Mouse (Mus musculus): Measurements from ENCODE around the gene Klhl33. TPM values are rescaled to one million over a fixed set of nuclear protein-coding genes. Genes with fewer than 3 reads are reported as not detected.

The Klhl33 gene
- polyA plus RNA-seq, 1 experiment from 2014 or later = 0.24 TPM

GRCm38 (mm10) chr14:50938119-50938908 is 41.0 kb upstream of the Klhl33 start:
- TF ChIP-seq CTCF (IDR thresholded peaks at IDR 0.05; ENCODE audit: low read depth) = no peak
- ATAC-seq (replicated peaks; ENCODE audit: low FRiP score, low read depth) (no peak), DNase-seq (ENCODE audit: low spot score) (no peak)
- Histone ChIP-seq H3K27ac (no peak overlapping the region), H3K36me3 (ENCODE audit: insufficient read depth, low read length) (no peaks in the 10 kb centered on the region), H3K4me2 (ENCODE audit: low read length) (no peak overlapping the region), H3K4me3 (replicated peaks; ENCODE audit: low read depth, low read length) (no peak overlapping the region), H3K9ac (ENCODE audit: low read depth, low read length) (no peak overlapping the region), H3K4me1 (replicated peaks; ENCODE audit: insufficient read depth, low read length) (no peaks in the 10 kb centered on the region), H3K9me3 (replicated peaks; ENCODE audit: low read length) (no peaks in the 10 kb centered on the region), H3K27me3 (ENCODE audit: insufficient read depth, low read length) (no peaks in the 10 kb centered on the region)
- 85% methylated on average over 3 of the region's 3 CpGs for WGBS

GRCm38 (mm10) chr14:50936649-50937048 is 39.3 kb upstream of the Klhl33 start:
- Histone ChIP-seq H3K4me2 (ENCODE audit: low read length) (no peak overlapping the region), H3K4me1 (replicated peaks; ENCODE audit: insufficient read depth, low read length) (no peaks in the 10 kb centered on the region), H3K9me3 (replicated peaks; ENCODE audit: low read length) (no peaks in the 10 kb centered on the region), H3K4me3 (replicated peaks; ENCODE audit: low read depth, low read length) (no peak overlapping the region), H3K9ac (ENCODE audit: low read depth, low read length) (no peak overlapping the region), H3K36me3 (ENCODE audit: insufficient read depth, low read length) (no peaks in the 10 kb centered on the region), H3K27me3 (ENCODE audit: insufficient read depth, low read length) (no peaks in the 10 kb centered on the region), H3K27ac (no peak overlapping the region)
- ATAC-seq (replicated peaks; ENCODE audit: low FRiP score, low read depth) (no peak), DNase-seq (ENCODE audit: low spot score) (no peak)
- 64% methylated on average over 1 of the region's 1 CpGs for WGBS
- no peak for TF ChIP-seq CTCF (IDR thresholded peaks at IDR 0.05; ENCODE audit: low read depth)

GRCm38 (mm10) chr14:50931493-50932020 is 34.2 kb upstream of the Klhl33 start:
- 5% methylated on average over 12 of the region's 12 CpGs for WGBS
- H3K4me2 ChIP-seq (ENCODE audit: low read length) = peak overlapping the region; percentile 61
- no peaks in the 10 kb centered on the region for H3K27me3 ChIP-seq (ENCODE audit: insufficient read depth, low read length)
- no peak for TF ChIP-seq CTCF (IDR thresholded peaks at IDR 0.05; ENCODE audit: low read depth)
- H3K9ac ChIP-seq (ENCODE audit: low read depth, low read length) = peak overlapping the region; percentile 15; the same call in 1 of the 2 replicates
- peak overlapping the region; percentile 65 for H3K27ac ChIP-seq
- peaks cover 21% of the 10 kb centered on the region for H3K36me3 ChIP-seq (ENCODE audit: insufficient read depth, low read length)
- ATAC-seq (replicated peaks; ENCODE audit: low FRiP score, low read depth) (no peak), DNase-seq (ENCODE audit: low spot score) (no peak)
- peak overlapping the region; percentile 88 for H3K4me3 ChIP-seq (replicated peaks; ENCODE audit: low read depth, low read length)
- no peaks in the 10 kb centered on the region for H3K4me1 ChIP-seq (replicated peaks; ENCODE audit: insufficient read depth, low read length)
- H3K9me3 ChIP-seq (replicated peaks; ENCODE audit: low read length) = no peaks in the 10 kb centered on the region

GRCm38 (mm10) chr14:50930754-50931492 is 33.6 kb upstream of the Klhl33 start, which contains the start of the genes Pip4p1 and Pnp:
Gene Pip4p1, minus strand, starts transcription at chr14:50930856.
Gene Pnp, plus strand, starts transcription at chr14:50931082.
- no peak for TF ChIP-seq CTCF (IDR thresholded peaks at IDR 0.05; ENCODE audit: low read depth)
- peak within 1 kb of the TSS; percentile 84 for H3K4me2 ChIP-seq (ENCODE audit: low read length)
- WGBS = under 1% methylated on average over 68 of the region's 68 CpGs

GRCm38 (mm10) chr14:50930377-50930753 is 33.1 kb upstream of the Klhl33 start:
- no peak for TF ChIP-seq CTCF (IDR thresholded peaks at IDR 0.05; ENCODE audit: low read depth)
- Histone ChIP-seq H3K36me3 (ENCODE audit: insufficient read depth, low read length) (peaks cover 23% of the 10 kb centered on the region), H3K27ac (peak overlapping the region; percentile 87), H3K4me2 (ENCODE audit: low read length) (peak overlapping the region; percentile 84), H3K9me3 (replicated peaks; ENCODE audit: low read length) (no peaks in the 10 kb centered on the region), H3K4me3 (replicated peaks; ENCODE audit: low read depth, low read length) (peak overlapping the region; percentile 88), H3K4me1 (replicated peaks; ENCODE audit: insufficient read depth, low read length) (0 out of 2 replicates have a peak, but pooled peaks cover 5% of the 10 kb centered on the region), H3K9ac (ENCODE audit: low read depth, low read length) (peak overlapping the region; percentile 94), H3K27me3 (ENCODE audit: insufficient read depth, low read length) (no peaks in the 10 kb centered on the region)
- ATAC-seq (replicated peaks; ENCODE audit: low FRiP score, low read depth) (peak; percentile 70), DNase-seq (ENCODE audit: low spot score) (peak; percentile 22)
- under 1% methylated on average over 38 of the region's 38 CpGs for WGBS

More at GRCm38 (mm10) chr14:50930754-50931492, 33.6 kb upstream of the Klhl33 start, which contains the start of the genes Pip4p1 and Pnp:
- ATAC-seq (replicated peaks; ENCODE audit: low FRiP score, low read depth) = peak; percentile 100
- Histone ChIP-seq H3K27me3 (ENCODE audit: insufficient read depth, low read length) (no peaks in the 10 kb centered on the region), H3K4me1 (replicated peaks; ENCODE audit: insufficient read depth, low read length) (0 out of 2 replicates have a peak, but pooled peaks cover 2% of the 10 kb centered on the region), H3K9me3 (replicated peaks; ENCODE audit: low read length) (no peaks in the 10 kb centered on the region), H3K36me3 (ENCODE audit: insufficient read depth, low read length) (peaks cover 23% of the 10 kb centered on the region), H3K9ac (ENCODE audit: low read depth, low read length) (peak within 1 kb of the TSS; percentile 94), H3K4me3 (replicated peaks; ENCODE audit: low read depth, low read length) (peak within 1 kb of the TSS; percentile 88), H3K27ac (peak within 1 kb of the TSS; percentile 87)
- peak; percentile 99 for DNase-seq (ENCODE audit: low spot score)

GRCm38 (mm10) chr14:50929951-50930350 is 32.6 kb upstream of the Klhl33 start:
- H3K4me3 ChIP-seq (replicated peaks; ENCODE audit: low read depth, low read length) = peak overlapping the region; percentile 88
- peak overlapping the region; percentile 87 for H3K27ac ChIP-seq
- H3K36me3 ChIP-seq (ENCODE audit: insufficient read depth, low read length) = peaks cover 23% of the 10 kb centered on the region
- H3K4me1 ChIP-seq (replicated peaks; ENCODE audit: insufficient read depth, low read length) = 0 out of 2 replicates have a peak, but pooled peaks cover 5% of the 10 kb centered on the region
- no peaks in the 10 kb centered on the region for H3K27me3 ChIP-seq (ENCODE audit: insufficient read depth, low read length)
- no peaks in the 10 kb centered on the region for H3K9me3 ChIP-seq (replicated peaks; ENCODE audit: low read length)
- peak overlapping the region; percentile 84 for H3K4me2 ChIP-seq (ENCODE audit: low read length)
- ATAC-seq (replicated peaks; ENCODE audit: low FRiP score, low read depth) = no peak
- 9% methylated on average over 10 of the region's 10 CpGs for WGBS
- TF ChIP-seq CTCF (IDR thresholded peaks at IDR 0.05; ENCODE audit: low read depth) = no peak
- peak overlapping the region; percentile 94 for H3K9ac ChIP-seq (ENCODE audit: low read depth, low read length)
- DNase-seq (ENCODE audit: low spot score) = peak; percentile 5
